Mouse (Mus musculus) B cell, adult (primary cell): ENCODE measurements around the gene Tra2b. TPM values are rescaled to one million over a fixed set of nuclear protein-coding genes. Genes with fewer than 3 reads are reported as not detected.

Experiments
- total RNA-seq: library from RNA; stranded (reverse); gene quantifications from 4 replicates; pipeline ENCODE4 v1.2.4, GENCODE M21; 2023; ENCODE audit not compliant: inconsistent age

The Tra2b gene
- 503 to 548 TPM (median 545 TPM) in 4 replicates for total RNA-seq

DNA sequence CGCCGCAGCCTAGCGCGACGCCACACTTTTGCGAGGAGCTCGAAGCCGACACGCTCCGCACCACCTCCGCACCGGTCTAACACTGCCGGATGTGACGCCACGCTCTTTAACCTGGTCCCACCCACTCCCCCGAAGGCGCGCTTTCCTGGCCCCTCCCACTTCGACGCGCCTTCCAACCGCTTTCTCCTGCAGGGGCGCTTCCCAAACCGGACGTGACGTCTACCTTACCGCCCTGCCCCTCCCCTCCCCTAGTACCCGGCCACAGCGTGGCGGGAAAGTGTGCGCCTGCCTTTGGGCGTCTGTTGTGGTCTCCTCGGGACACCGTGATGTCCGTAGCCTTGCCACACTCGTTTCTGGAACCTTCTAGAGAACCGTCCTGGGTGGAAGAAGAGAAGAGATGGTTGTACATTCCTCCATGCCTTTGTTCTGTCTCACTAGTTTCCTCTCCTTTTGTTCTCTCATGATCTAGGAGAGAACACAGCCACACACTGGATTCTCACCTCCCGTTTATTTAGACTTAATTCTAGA lies at the start of gene Tra2b:
Gene Tra2b (minus strand): TSS at position 157 of the 528 bp plus-strand sequence.

Other genes with a start within 250 kb of the Tra2b start
- not detected in 4 replicates for gene Igf2bp2, start 102.7 kb downstream of the Tra2b start, total RNA-seq
- 9.4 to 12.8 TPM (median 11.6 TPM) in 4 replicates for gene Etv5, start 173.7 kb upstream of the Tra2b start, total RNA-seq